Mouse (Mus musculus) hindbrain, postnatal 0 days (tissue): Measurements from ENCODE around the gene Nt5c. TPM values are rescaled to one million over a fixed set of nuclear protein-coding genes. Genes with fewer than 3 reads are reported as not detected.
"Not testable (repeated sequence)": the region's sequence is repeated elsewhere in the genome, so short reads cannot be mapped to it uniquely, and the experiment has no call there.

Experiments
- ATAC-seq: fragments of 200-750 bp; cut with Nextera tagmentation; 2 replicates; pipeline ENCODE4 v1.8.0; 2017; ENCODE audit warnings: mild to moderate bottlenecking, moderate TSS enrichment, moderate library complexity
- DNase-seq: peaks from one replicate; pipeline ENCODE4 v3.0.0-alpha.2; 2015; ENCODE audit warnings: low spot score
- H3K27ac ChIP-seq: fragments of 300-500 bp; sonication (generic); 2 replicates; pipeline ENCODE4 v1.5.1; 2014; ENCODE audit warnings: mild to moderate bottlenecking
- H3K27me3 ChIP-seq: fragments of 300-500 bp; sonication (generic); 2 replicates; pipeline ENCODE4 v1.6.1; 2014; ENCODE audit warnings: low read length, mixed read lengths; ENCODE audit not compliant: insufficient read depth
- H3K36me3 ChIP-seq: fragments of 300-500 bp; sonication (generic); 2 replicates; pipeline ENCODE4 v1.6.1; 2014; ENCODE audit warnings: low read length, mixed read lengths; ENCODE audit not compliant: insufficient read depth
- H3K4me1 ChIP-seq: fragments of 300-500 bp; sonication (generic); 2 replicates; pipeline ENCODE4 v1.6.1; 2014; ENCODE audit warnings: antibody characterized with exemption, low read length, mixed read lengths; ENCODE audit not compliant: insufficient read depth
- H3K4me2 ChIP-seq: fragments of 300-500 bp; sonication (generic); 2 replicates; pipeline ENCODE4 v1.6.1; 2014; ENCODE audit warnings: low read depth, mild to moderate bottlenecking, low read length, moderate library complexity, mixed read lengths
- H3K4me3 ChIP-seq: fragments of 300-500 bp; sonication (generic); 2 replicates; pipeline ENCODE4 v1.5.1; 2014; ENCODE audit warnings: low read length
- H3K9ac ChIP-seq: fragments of 300-500 bp; sonication (generic); replicated peaks from 2 replicates; pipeline ENCODE4 v1.6.1; 2014; ENCODE audit warnings: mild to moderate bottlenecking, low read length, moderate library complexity, mixed read lengths
- H3K9me3 ChIP-seq: fragments of 300-500 bp; sonication (generic); 2 replicates; pipeline ENCODE4 v1.6.1; 2016; ENCODE audit warnings: low read length, mixed read lengths
- CTCF ChIP-seq: IDR thresholded peaks from 2 replicates; pipeline ENCODE4 v1.5.1; 2016; ENCODE audit warnings: antibody characterized with exemption, control low read depth, low read depth
- WGBS: fragments of 180-500 bp; shearing (Covaris S2); extraction: QIAGEN DNeasy Blood & Tissue Kit; methylation state at CpG from one replicate; pipeline ENCODE4 v1.1.7; 2014; 5-methylcytosine and 5-hydroxymethylcytosine counted together
- polyA plus RNA-seq: library from polyadenylated mRNA; unstranded; fragments of >200 nt; fragmentation: Nextera tagmentation; extraction: Ambion mirVana; gene quantifications from 2 replicates; pipeline ENCODE4 v1.2.1, GENCODE M21; 2015
- total RNA-seq: library from RNA; depleted of rRNA; stranded (reverse); fragments of >200 nt; gene quantifications from 2 replicates; pipeline ENCODE4 v1.2.3, GENCODE M21; 2014

The Nt5c gene
- total and polyA plus RNA-seq, 2 experiments from 2014 or later = 54.3 to 130 TPM

DNA sequence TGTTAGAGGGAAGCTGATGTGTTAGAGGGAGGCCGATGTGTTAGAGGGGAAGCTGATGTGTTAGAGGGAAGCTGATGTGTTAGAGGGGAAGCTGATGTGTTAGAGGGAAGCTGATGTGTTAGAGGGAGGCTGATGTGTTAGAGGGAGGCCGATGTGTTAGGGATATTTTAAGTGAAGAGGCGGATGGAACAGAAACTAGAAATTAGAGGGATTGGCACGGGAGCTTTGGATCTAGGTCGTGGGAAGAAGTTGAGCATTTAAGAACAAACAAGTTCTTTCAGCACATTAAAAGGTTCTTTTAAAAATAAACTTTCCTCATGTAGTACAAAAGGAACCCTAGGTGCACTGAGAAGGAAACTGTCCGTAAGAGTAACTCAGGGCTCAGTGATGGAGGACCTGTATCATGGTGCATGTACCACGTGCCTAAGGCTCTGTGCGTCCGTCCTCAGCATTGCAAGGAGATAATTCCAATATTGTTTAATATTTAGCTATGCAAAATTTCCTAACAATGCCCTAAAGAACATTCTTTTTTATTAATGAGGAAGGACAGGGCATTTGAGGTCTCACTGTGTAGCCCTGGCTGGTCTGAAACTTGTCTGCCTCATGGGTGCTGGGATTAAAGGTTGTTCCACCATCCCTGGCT is 13.2 kb downstream of the Nt5c start:
- Histone ChIP-seq H3K4me1 (peaks cover 4% of the 10 kb centered on the region), H3K9ac (no peak overlapping the region), H3K36me3 (no peaks in the 10 kb centered on the region), H3K4me2 (no peak overlapping the region), H3K27ac (no peak overlapping the region), H3K9me3 (no peaks in the 10 kb centered on the region), H3K4me3 (no peak overlapping the region), H3K27me3 (no peaks in the 10 kb centered on the region)
- no peak for TF ChIP-seq CTCF
- 88% methylated on average over 9 of the region's 9 CpGs for WGBS
- ATAC-seq = no peak
- DNase-seq = no peak

DNA sequence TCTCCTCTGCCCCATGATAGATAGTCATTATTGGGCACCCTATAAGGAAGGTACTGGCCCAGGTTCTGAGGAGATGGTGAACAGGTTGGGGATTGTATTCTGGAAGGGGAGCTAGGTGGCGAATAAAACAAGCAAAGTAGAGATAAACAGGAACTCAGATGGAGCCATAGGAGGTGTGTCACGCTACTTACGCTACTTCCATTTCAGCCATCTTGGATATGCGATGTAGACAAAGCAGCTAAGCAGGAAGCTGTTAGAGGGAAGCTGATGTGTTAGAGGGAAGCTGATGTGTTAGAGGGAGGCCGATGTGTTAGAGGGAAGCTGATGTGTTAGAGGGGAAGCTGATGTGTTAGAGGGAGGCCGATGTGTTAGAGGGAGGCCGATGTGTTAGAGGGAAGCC is 14.3 kb downstream of the Nt5c start:
- H3K4me3 ChIP-seq, ATAC-seq: not testable (repeated sequence)

DNA sequence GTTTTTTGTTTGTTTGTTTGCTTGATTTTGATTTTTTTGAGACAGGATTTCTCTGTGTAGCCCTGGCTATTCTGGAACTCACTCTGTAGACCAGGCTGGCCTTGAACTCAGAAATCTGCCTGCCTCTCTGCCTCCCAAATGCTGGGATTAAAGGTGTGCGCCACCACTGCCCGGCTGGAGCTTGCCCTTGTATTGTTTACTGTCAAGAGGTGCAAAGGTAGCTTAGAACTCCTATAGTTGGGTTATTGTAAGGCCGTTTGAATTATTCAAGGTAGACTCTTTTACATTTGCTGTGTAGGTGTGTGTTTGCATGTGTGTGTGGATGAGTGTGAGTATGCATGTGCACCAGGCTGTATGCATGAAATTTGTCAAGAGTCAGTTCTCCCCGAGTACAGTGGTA is 15.0 kb downstream of the Nt5c start:
- 87% methylated on average over 4 of the region's 4 CpGs for WGBS
- H3K4me3 ChIP-seq = peak overlapping the region; percentile 84; the same call in 1 of the 2 replicates

More for the DNA sequence above, 14.3 kb downstream of the Nt5c start:
- H3K9ac ChIP-seq, H3K9me3 ChIP-seq, H3K4me1 ChIP-seq, H3K27ac ChIP-seq, H3K36me3 ChIP-seq, H3K27me3 ChIP-seq, DNase-seq: not testable (repeated sequence)
- 87% methylated on average over 7 of the region's 7 CpGs for WGBS
- peak overlapping the region; percentile 64 for H3K4me2 ChIP-seq

DNA sequence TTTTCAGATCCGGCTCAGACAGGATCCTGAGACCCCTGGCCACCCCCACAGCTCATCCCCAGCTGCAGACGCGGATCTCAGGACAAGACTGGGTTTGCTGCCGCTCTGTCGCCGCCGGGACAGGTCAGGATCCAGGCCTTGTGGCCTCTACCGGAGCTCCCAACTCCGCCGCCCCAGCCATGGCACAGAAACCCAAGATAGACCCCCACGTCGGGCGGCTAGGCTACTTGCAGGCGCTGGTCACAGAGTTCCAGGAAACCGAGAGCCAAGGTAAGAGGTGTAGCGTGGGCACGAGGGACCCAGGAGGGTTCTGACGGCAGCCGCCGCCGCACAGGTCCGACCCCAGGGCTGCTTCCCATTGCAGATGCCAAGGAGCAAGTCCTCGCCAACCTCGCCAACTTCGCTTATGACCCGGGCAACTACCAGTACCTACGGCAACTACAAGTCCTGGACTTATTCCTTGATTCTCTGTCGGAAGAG is 15.9 kb downstream of the Nt5c start:
- peak overlapping the region; percentile 78 for H3K27ac ChIP-seq
- no peaks in the 10 kb centered on the region for H3K27me3 ChIP-seq
- TF ChIP-seq CTCF = no peak
- ATAC-seq = peak; percentile 36
- 5% methylated on average over 28 of the region's 28 CpGs for WGBS
- H3K9me3 ChIP-seq = no peaks in the 10 kb centered on the region
- no peaks in the 10 kb centered on the region for H3K36me3 ChIP-seq
- H3K4me1 ChIP-seq = peaks cover 4% of the 10 kb centered on the region
- H3K9ac ChIP-seq = peak overlapping the region; percentile 54
- peak overlapping the region; percentile 84 for H3K4me3 ChIP-seq
- H3K4me2 ChIP-seq = peak overlapping the region; percentile 64
- no peak for DNase-seq

More for the DNA sequence above, 15.0 kb downstream of the Nt5c start:
- not testable (repeated sequence) for H3K4me1 ChIP-seq, H3K9me3 ChIP-seq, H3K36me3 ChIP-seq, ATAC-seq, DNase-seq, H3K27ac ChIP-seq, H3K27me3 ChIP-seq
- peak overlapping the region; percentile 64 for H3K4me2 ChIP-seq
- peak overlapping the region; percentile 54; the same call in 1 of the 2 replicates for H3K9ac ChIP-seq

DNA sequence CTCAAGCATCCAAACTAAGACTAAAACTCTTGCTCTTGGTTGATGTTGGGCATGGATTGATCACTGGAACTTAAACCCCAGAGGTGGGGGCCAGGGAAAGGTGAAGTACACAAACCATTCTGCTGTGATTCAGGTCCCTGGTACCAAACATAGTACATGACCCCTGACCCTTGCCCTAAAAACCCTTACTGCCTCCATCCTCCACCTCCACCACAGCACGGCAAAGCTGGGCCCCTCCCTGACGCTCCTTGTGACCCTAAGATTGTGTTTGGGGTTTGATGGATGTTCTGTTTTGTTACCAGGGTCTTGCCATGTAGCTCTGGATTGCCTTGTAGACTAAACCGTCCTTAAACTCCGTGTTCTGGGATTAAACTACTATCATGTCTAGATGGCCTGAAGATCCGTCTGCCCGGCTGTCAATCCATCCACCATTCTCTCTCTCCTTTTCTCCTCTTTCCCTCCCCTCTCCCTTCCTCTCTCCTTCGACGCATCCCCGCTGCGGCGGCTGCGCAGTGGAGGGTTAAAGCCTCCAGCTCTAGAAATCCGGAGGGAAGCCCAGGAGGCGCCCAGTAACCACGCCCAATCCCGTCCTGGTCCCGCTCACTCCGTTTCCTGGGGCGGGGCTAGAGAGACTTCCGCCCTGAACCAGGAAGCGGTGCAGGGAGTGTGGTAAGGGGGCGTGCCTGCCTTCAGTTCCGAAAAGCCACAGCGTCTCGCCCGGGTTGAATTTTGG is 16.5 kb downstream of the Nt5c start, which contains the start of gene Armc7:
TSS of gene Armc7 (plus strand) at position 643 of the 733 bp plus-strand sequence.
- Histone ChIP-seq H3K4me2 (peak within 1 kb of the TSS; percentile 64), H3K9ac (peak within 1 kb of the TSS; percentile 54), H3K36me3 (no peaks in the 10 kb centered on the region), H3K4me3 (peak within 1 kb of the TSS; percentile 84), H3K4me1 (peaks cover 4% of the 10 kb centered on the region), H3K9me3 (no peaks in the 10 kb centered on the region), H3K27me3 (no peaks in the 10 kb centered on the region), H3K27ac (peak within 1 kb of the TSS; percentile 78)
- DNase-seq (peak; percentile 97), ATAC-seq (peak; percentile 98)
- WGBS = under 1% methylated on average over 26 of the region's 26 CpGs
- TF ChIP-seq CTCF = 0 out of 2 replicates have a peak, but pooled peaks have one; percentile 3

DNA sequence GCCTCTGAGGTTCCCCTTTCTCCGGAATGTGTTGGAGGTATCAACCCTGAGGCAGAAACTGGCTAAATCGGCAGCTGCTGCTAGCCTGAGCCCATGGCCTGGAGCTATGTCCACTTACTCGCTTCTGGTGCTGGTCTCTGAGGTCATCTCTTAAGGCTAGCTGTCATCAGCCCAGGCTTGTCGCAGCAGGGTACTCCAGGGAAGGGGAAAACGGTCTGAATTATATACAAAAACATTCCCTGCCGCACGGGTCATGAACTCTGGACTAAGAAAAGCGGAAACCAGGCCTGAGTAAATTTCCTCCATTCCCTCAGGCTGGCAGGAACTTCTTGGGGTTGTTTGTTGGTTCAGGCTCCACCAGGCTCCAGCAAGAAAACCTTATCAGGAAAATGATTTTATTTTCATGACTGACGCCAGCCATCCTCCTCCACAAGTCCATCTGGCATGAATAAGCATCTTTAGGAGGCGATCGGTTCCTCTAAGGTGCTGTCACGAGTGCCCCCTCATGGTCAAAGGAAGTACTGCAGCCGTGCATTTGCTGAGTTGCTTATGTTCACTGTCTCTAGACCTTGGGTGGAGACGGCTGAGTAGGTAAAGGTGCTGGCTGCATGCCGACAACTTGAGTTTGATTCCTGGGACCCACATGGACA is 17.9 kb downstream of the Nt5c start:
- Histone ChIP-seq H3K36me3 (no peaks in the 10 kb centered on the region), H3K27me3 (no peaks in the 10 kb centered on the region), H3K27ac (peak overlapping the region; percentile 41; the same call in 1 of the 2 replicates), H3K4me3 (no peak overlapping the region), H3K4me2 (peak overlapping the region; percentile 6), H3K9me3 (no peaks in the 10 kb centered on the region), H3K9ac (no peak overlapping the region), H3K4me1 (peaks cover 4% of the 10 kb centered on the region)
- ATAC-seq (peak; percentile 30; the same call in 1 of the 2 replicates), DNase-seq (peak; percentile 95)
- WGBS = 21% methylated on average over 15 of the region's 15 CpGs
- peak; percentile 99 for TF ChIP-seq CTCF
